Mouse (Mus musculus): ENCODE measurements around the gene Scd4. TPM values are rescaled to one million over a fixed set of nuclear protein-coding genes. Genes with fewer than 3 reads are reported as not detected.
A peak's percentile ranks its signal among the peaks of the same experiment; 100 is the strongest.

Scd4 gene
- polyA plus RNA-seq, 1 experiment from 2014 or later = 0.05 TPM

- Histone ChIP-seq H3K27me3 (no peaks in the 10 kb centered on the region), H3K27ac (peak overlapping the region; percentile 79), H3K9me3 (replicated peaks) (no peaks in the 10 kb centered on the region), H3K36me3 (peaks cover 98% of the 10 kb centered on the region), H3K4me2 (peak overlapping the region; percentile 83), H3K4me1 (replicated peaks) (peaks cover 66% of the 10 kb centered on the region), H3K4me3 (replicated peaks) (peak overlapping the region; percentile 18; the same call in 1 of the 2 replicates), H3K9ac (peak overlapping the region; percentile 29)
- WGBS (ENCODE audit: insufficient replicate concordance) = 34% methylated on average over 9 of the region's 9 CpGs
- ATAC-seq (ENCODE audit: low read depth) (peak; percentile 62), DNase-seq (peak; percentile 40)
Measured at GRCm38 (mm10) chr19:44301671-44302305, 31.1 kb upstream of the Scd4 start.

- peaks cover 55% of the 10 kb centered on the region for H3K4me1 ChIP-seq (replicated peaks)
- no peak overlapping the region for H3K9ac ChIP-seq
- no peaks in the 10 kb centered on the region for H3K9me3 ChIP-seq (replicated peaks)
- H3K27ac ChIP-seq = peak overlapping the region; percentile 55
- WGBS (ENCODE audit: insufficient replicate concordance) = 90% methylated on average over 11 of the region's 11 CpGs
- ATAC-seq (ENCODE audit: low read depth) (no peak), DNase-seq (no peak)
- peaks cover 98% of the 10 kb centered on the region for H3K36me3 ChIP-seq
- no peak overlapping the region for H3K4me3 ChIP-seq (replicated peaks)
- H3K4me2 ChIP-seq = no peak overlapping the region
- H3K27me3 ChIP-seq = no peaks in the 10 kb centered on the region
Measured at GRCm38 (mm10) chr19:44302901-44303300, 30.0 kb upstream of the Scd4 start.

GRCm38 (mm10) chr19:44303502-44303901 lies 29.4 kb upstream of the Scd4 start:
- no peak for ATAC-seq (ENCODE audit: low read depth)
- H3K9ac ChIP-seq = no peak overlapping the region
- H3K4me3 ChIP-seq (replicated peaks) = no peak overlapping the region
- 90% methylated on average over 8 of the region's 8 CpGs for WGBS (ENCODE audit: insufficient replicate concordance)
- H3K36me3 ChIP-seq = peaks cover 93% of the 10 kb centered on the region
- peaks cover 49% of the 10 kb centered on the region for H3K4me1 ChIP-seq (replicated peaks)
- DNase-seq = no peak
- no peak overlapping the region for H3K27ac ChIP-seq
- no peak overlapping the region for H3K4me2 ChIP-seq
- H3K9me3 ChIP-seq (replicated peaks) = no peaks in the 10 kb centered on the region
- H3K27me3 ChIP-seq = no peaks in the 10 kb centered on the region

GRCm38 (mm10) chr19:44304419-44304818 lies 28.5 kb upstream of the Scd4 start:
- Histone ChIP-seq H3K9ac (no peak overlapping the region), H3K4me3 (replicated peaks) (no peak overlapping the region), H3K27me3 (no peaks in the 10 kb centered on the region), H3K4me2 (no peak overlapping the region), H3K9me3 (replicated peaks) (no peaks in the 10 kb centered on the region), H3K36me3 (peaks cover 87% of the 10 kb centered on the region), H3K27ac (no peak overlapping the region), H3K4me1 (replicated peaks) (peaks cover 39% of the 10 kb centered on the region)
- 85% methylated on average over 10 of the region's 10 CpGs for WGBS (ENCODE audit: insufficient replicate concordance)
- no peak for ATAC-seq (ENCODE audit: low read depth)
- DNase-seq = no peak

GRCm38 (mm10) chr19:44304851-44305510 lies 27.9 kb upstream of the Scd4 start:
- Histone ChIP-seq H3K36me3 (peaks cover 83% of the 10 kb centered on the region), H3K4me3 (replicated peaks) (no peak overlapping the region), H3K4me1 (replicated peaks) (peaks cover 34% of the 10 kb centered on the region), H3K9me3 (replicated peaks) (no peaks in the 10 kb centered on the region), H3K9ac (peak overlapping the region; percentile 26; the same call in 1 of the 2 replicates), H3K4me2 (no peak overlapping the region), H3K27me3 (no peaks in the 10 kb centered on the region), H3K27ac (no peak overlapping the region)
- ATAC-seq (ENCODE audit: low read depth) (no peak), DNase-seq (no peak)
- WGBS (ENCODE audit: insufficient replicate concordance) = 87% methylated on average over 16 of the region's 16 CpGs

- WGBS (ENCODE audit: insufficient replicate concordance) = 86% methylated on average over 15 of the region's 15 CpGs
- Histone ChIP-seq H3K4me3 (replicated peaks) (no peak overlapping the region), H3K9me3 (replicated peaks) (no peaks in the 10 kb centered on the region), H3K27me3 (no peaks in the 10 kb centered on the region), H3K36me3 (peaks cover 76% of the 10 kb centered on the region), H3K9ac (no peak overlapping the region), H3K27ac (peak overlapping the region; percentile 23; the same call in 1 of the 2 replicates), H3K4me2 (no peak overlapping the region), H3K4me1 (replicated peaks) (peaks cover 28% of the 10 kb centered on the region)
- ATAC-seq (ENCODE audit: low read depth) = no peak
- no peak for DNase-seq
Measured at GRCm38 (mm10) chr19:44305701-44306100, 27.2 kb upstream of the Scd4 start.

GRCm38 (mm10) chr19:44306171-44306570 lies 26.7 kb upstream of the Scd4 start:
- DNase-seq (no peak), ATAC-seq (ENCODE audit: low read depth) (no peak)
- H3K9me3 ChIP-seq (replicated peaks) = no peaks in the 10 kb centered on the region
- H3K36me3 ChIP-seq = peaks cover 71% of the 10 kb centered on the region
- H3K4me3 ChIP-seq (replicated peaks) = no peak overlapping the region
- no peak overlapping the region for H3K4me2 ChIP-seq
- no peak overlapping the region for H3K27ac ChIP-seq
- WGBS (ENCODE audit: insufficient replicate concordance) = 78% methylated on average over 7 of the region's 7 CpGs
- no peak overlapping the region for H3K9ac ChIP-seq
- H3K27me3 ChIP-seq = no peaks in the 10 kb centered on the region
- peaks cover 28% of the 10 kb centered on the region for H3K4me1 ChIP-seq (replicated peaks)

- H3K36me3 ChIP-seq = peaks cover 61% of the 10 kb centered on the region
- DNase-seq = no peak
- no peak for ATAC-seq (ENCODE audit: low read depth)
Measured at GRCm38 (mm10) chr19:44307101-44307914, 25.6 kb upstream of the Scd4 start.

GRCm38 (mm10) chr19:44307915-44308470 lies 24.9 kb upstream of the Scd4 start:
- peaks cover 54% of the 10 kb centered on the region for H3K36me3 ChIP-seq
- ATAC-seq (ENCODE audit: low read depth) = no peak
- H3K9me3 ChIP-seq (replicated peaks) = no peaks in the 10 kb centered on the region
- no peak overlapping the region for H3K4me2 ChIP-seq
- no peak overlapping the region for H3K4me3 ChIP-seq (replicated peaks)
- H3K4me1 ChIP-seq (replicated peaks) = peaks cover 27% of the 10 kb centered on the region
- no peak overlapping the region for H3K27ac ChIP-seq
- DNase-seq = no peak
- WGBS (ENCODE audit: insufficient replicate concordance) = 74% methylated on average over 6 of the region's 6 CpGs
- no peak overlapping the region for H3K9ac ChIP-seq
- H3K27me3 ChIP-seq = no peaks in the 10 kb centered on the region

More at GRCm38 (mm10) chr19:44307101-44307914, 25.6 kb upstream of the Scd4 start:
- no peaks in the 10 kb centered on the region for H3K9me3 ChIP-seq (replicated peaks)
- H3K4me2 ChIP-seq = no peak overlapping the region
- H3K4me1 ChIP-seq (replicated peaks) = peaks cover 29% of the 10 kb centered on the region
- H3K27me3 ChIP-seq = no peaks in the 10 kb centered on the region
- 77% methylated on average over 9 of the region's 9 CpGs for WGBS (ENCODE audit: insufficient replicate concordance)
- peak overlapping the region; percentile 24; the same call in 1 of the 2 replicates for H3K27ac ChIP-seq
- H3K9ac ChIP-seq = no peak overlapping the region; the same call in 1 of the 2 replicates
- H3K4me3 ChIP-seq (replicated peaks) = no peak overlapping the region

GRCm38 (mm10) chr19:44308611-44309246 lies 24.2 kb upstream of the Scd4 start:
- no peak overlapping the region for H3K4me2 ChIP-seq
- DNase-seq (no peak), ATAC-seq (ENCODE audit: low read depth) (no peak)
- WGBS (ENCODE audit: insufficient replicate concordance) = 82% methylated on average over 8 of the region's 8 CpGs
- peaks cover 27% of the 10 kb centered on the region for H3K4me1 ChIP-seq (replicated peaks)
- no peak overlapping the region for H3K27ac ChIP-seq
- H3K36me3 ChIP-seq = peaks cover 47% of the 10 kb centered on the region
- no peaks in the 10 kb centered on the region for H3K9me3 ChIP-seq (replicated peaks)
- H3K4me3 ChIP-seq (replicated peaks) = no peak overlapping the region
- H3K9ac ChIP-seq = no peak overlapping the region
- no peaks in the 10 kb centered on the region for H3K27me3 ChIP-seq

All from liver, embryonic 13.5 days (tissue).